Mouse (Mus musculus) kidney, postnatal 0 days (tissue): Measurements from ENCODE around the gene Llph. TPM values are rescaled to one million over a fixed set of nuclear protein-coding genes. Genes with fewer than 3 reads are reported as not detected.

Experiments used
- ATAC-seq: fragments of 200-750 bp; cut with Nextera tagmentation; replicated peaks from 2 replicates; pipeline ENCODE4 v1.8.0; 2017; ENCODE audit warnings: low read depth, moderate number of reproducible peaks, moderate TSS enrichment, moderate library complexity; ENCODE audit not compliant: low FRiP score
- DNase-seq: peaks from one replicate; pipeline ENCODE4 v3.0.0-alpha.2; 2016; ENCODE audit warnings: low spot score
- H3K27ac ChIP-seq: fragments of 300-500 bp; sonication (generic); 2 replicates; pipeline ENCODE4 v1.5.1; 2014; ENCODE audit warnings: mild to moderate bottlenecking
- H3K27me3 ChIP-seq: fragments of 300-500 bp; sonication (generic); 2 replicates; pipeline ENCODE4 v1.6.1; 2014; ENCODE audit warnings: low read length, mixed read lengths; ENCODE audit not compliant: insufficient read depth
- H3K36me3 ChIP-seq: fragments of 300-500 bp; sonication (generic); 2 replicates; pipeline ENCODE4 v1.6.1; 2014; ENCODE audit warnings: low read length, mixed read lengths; ENCODE audit not compliant: insufficient read depth
- H3K4me1 ChIP-seq: fragments of 300-500 bp; sonication (generic); replicated peaks from 2 replicates; pipeline ENCODE4 v1.6.1; 2014; ENCODE audit warnings: antibody characterized with exemption, low read length, mixed read lengths; ENCODE audit not compliant: insufficient read depth
- H3K4me2 ChIP-seq: fragments of 300-500 bp; sonication (generic); 2 replicates; pipeline ENCODE4 v1.6.1; 2014; ENCODE audit warnings: mild to moderate bottlenecking, low read length, moderate library complexity, mixed read lengths
- H3K4me3 ChIP-seq: fragments of 300-500 bp; sonication (generic); replicated peaks from 2 replicates; pipeline ENCODE4 v1.5.1; 2014; ENCODE audit warnings: low read depth, low read length
- H3K9ac ChIP-seq: fragments of 300-500 bp; sonication (generic); 2 replicates; pipeline ENCODE4 v1.6.1; 2014; ENCODE audit warnings: low read depth, low read length
- H3K9me3 ChIP-seq: fragments of 300-500 bp; sonication (generic); replicated peaks from 2 replicates; pipeline ENCODE4 v1.6.1; 2016; ENCODE audit warnings: low read length, inconsistent platforms, mixed read lengths
- CTCF ChIP-seq: IDR thresholded peaks from 2 replicates; pipeline ENCODE4 v1.5.1; 2016; ENCODE audit warnings: antibody characterized with exemption, low read depth, mild to moderate bottlenecking, moderate library complexity
- WGBS: fragments of 180-500 bp; shearing (Covaris S2); extraction: QIAGEN DNeasy Blood & Tissue Kit; methylation state at CpG from one replicate; pipeline ENCODE4 v1.1.7; 2014; 5-methylcytosine and 5-hydroxymethylcytosine counted together
- polyA plus RNA-seq: library from polyadenylated mRNA; unstranded; fragments of >200 nt; fragmentation: Nextera tagmentation; extraction: Ambion mirVana; gene quantifications from 2 replicates; pipeline ENCODE4 v1.2.1, GENCODE M21; 2015

Gene Llph
- polyA plus RNA-seq, 1 experiment from 2014 or later = 54.3 TPM

GRCm38 (mm10) chr10:120238241-120238640 lies 11.4 kb downstream of the Llph start:
- no peak for DNase-seq
- no peak overlapping the region for H3K4me3 ChIP-seq
- H3K27ac ChIP-seq = no peak overlapping the region
- no peak overlapping the region for H3K9ac ChIP-seq
- H3K4me1 ChIP-seq = no peaks in the 10 kb centered on the region
- no peak overlapping the region for H3K4me2 ChIP-seq
- WGBS = 90% methylated on average over 8 of the region's 8 CpGs
- ATAC-seq = no peak
- H3K27me3 ChIP-seq = no peaks in the 10 kb centered on the region
- TF ChIP-seq CTCF = no peak
- H3K36me3 ChIP-seq = no peaks in the 10 kb centered on the region
- no peaks in the 10 kb centered on the region for H3K9me3 ChIP-seq

GRCm38 (mm10) chr10:120239476-120239875 lies 12.6 kb downstream of the Llph start:
- Histone ChIP-seq H3K27ac (no peak overlapping the region), H3K9ac (no peak overlapping the region), H3K4me3 (no peak overlapping the region), H3K4me2 (no peak overlapping the region), H3K36me3 (no peaks in the 10 kb centered on the region), H3K4me1 (no peaks in the 10 kb centered on the region), H3K27me3 (no peaks in the 10 kb centered on the region), H3K9me3 (no peaks in the 10 kb centered on the region)
- no peak for TF ChIP-seq CTCF
- no peak for ATAC-seq
- 75% methylated on average over 6 of the region's 6 CpGs for WGBS
- no peak for DNase-seq

- WGBS = 34% methylated on average over 6 of the region's 6 CpGs
- no peaks in the 10 kb centered on the region for H3K36me3 ChIP-seq
- ATAC-seq (no peak), DNase-seq (no peak)
- H3K27me3 ChIP-seq = no peaks in the 10 kb centered on the region
- no peak overlapping the region for H3K9ac ChIP-seq
- H3K27ac ChIP-seq = no peak overlapping the region
- H3K4me1 ChIP-seq = 0 out of 2 replicates have a peak, but pooled peaks cover 6% of the 10 kb centered on the region
- no peaks in the 10 kb centered on the region for H3K9me3 ChIP-seq
- no peak for TF ChIP-seq CTCF
- no peak overlapping the region for H3K4me2 ChIP-seq
- no peak overlapping the region for H3K4me3 ChIP-seq
Measured at GRCm38 (mm10) chr10:120242421-120242820, 15.6 kb downstream of the Llph start.

GRCm38 (mm10) chr10:120245681-120246080 lies 18.8 kb downstream of the Llph start:
- DNase-seq (no peak), ATAC-seq (no peak)
- Histone ChIP-seq H3K27ac (no peak overlapping the region), H3K27me3 (no peaks in the 10 kb centered on the region), H3K36me3 (no peaks in the 10 kb centered on the region), H3K4me2 (no peak overlapping the region), H3K4me3 (no peak overlapping the region), H3K9ac (no peak overlapping the region), H3K9me3 (no peaks in the 10 kb centered on the region), H3K4me1 (0 out of 2 replicates have a peak, but pooled peaks cover 6% of the 10 kb centered on the region)
- 65% methylated on average over 5 of the region's 5 CpGs for WGBS
- no peak for TF ChIP-seq CTCF

- ATAC-seq = no peak; the same call in 1 of the 2 replicates
- Histone ChIP-seq H3K27ac (no peak overlapping the region), H3K36me3 (no peaks in the 10 kb centered on the region), H3K9me3 (no peaks in the 10 kb centered on the region), H3K4me3 (0 out of 2 replicates have a peak overlapping the region, but pooled peaks have one; percentile 16), H3K4me2 (peak overlapping the region; percentile 39), H3K27me3 (no peaks in the 10 kb centered on the region), H3K9ac (no peak overlapping the region), H3K4me1 (0 out of 2 replicates have a peak, but pooled peaks cover 6% of the 10 kb centered on the region)
- peak; percentile 85 for TF ChIP-seq CTCF
- 16% methylated on average over 9 of the region's 9 CpGs for WGBS
- peak; percentile 96 for DNase-seq
Measured at GRCm38 (mm10) chr10:120246994-120247750, 20.3 kb downstream of the Llph start.

GRCm38 (mm10) chr10:120250911-120251683 lies 24.2 kb downstream of the Llph start:
- no peak overlapping the region for H3K4me2 ChIP-seq
- no peaks in the 10 kb centered on the region for H3K36me3 ChIP-seq
- ATAC-seq (no peak), DNase-seq (peak; percentile 59)
- no peak overlapping the region for H3K27ac ChIP-seq
- no peak overlapping the region for H3K9ac ChIP-seq
- H3K4me3 ChIP-seq = no peak overlapping the region
- H3K9me3 ChIP-seq = no peaks in the 10 kb centered on the region
- 61% methylated on average over 11 of the region's 11 CpGs for WGBS
- H3K27me3 ChIP-seq = no peaks in the 10 kb centered on the region
- peak; percentile 51 for TF ChIP-seq CTCF
- H3K4me1 ChIP-seq = 0 out of 2 replicates have a peak, but pooled peaks cover 9% of the 10 kb centered on the region
